Mouse (Mus musculus) cerebellum, postnatal 14 days (tissue): Measurements from ENCODE around the gene Kat6b.

Source experiments
- DNase-seq, 2 experiments: peaks; one replicate each; pipeline ENCODE4 v3.0.0; 2021; ENCODE audit warnings: mixed read lengths in 2 of 2

Gene Kat6b

DNA sequence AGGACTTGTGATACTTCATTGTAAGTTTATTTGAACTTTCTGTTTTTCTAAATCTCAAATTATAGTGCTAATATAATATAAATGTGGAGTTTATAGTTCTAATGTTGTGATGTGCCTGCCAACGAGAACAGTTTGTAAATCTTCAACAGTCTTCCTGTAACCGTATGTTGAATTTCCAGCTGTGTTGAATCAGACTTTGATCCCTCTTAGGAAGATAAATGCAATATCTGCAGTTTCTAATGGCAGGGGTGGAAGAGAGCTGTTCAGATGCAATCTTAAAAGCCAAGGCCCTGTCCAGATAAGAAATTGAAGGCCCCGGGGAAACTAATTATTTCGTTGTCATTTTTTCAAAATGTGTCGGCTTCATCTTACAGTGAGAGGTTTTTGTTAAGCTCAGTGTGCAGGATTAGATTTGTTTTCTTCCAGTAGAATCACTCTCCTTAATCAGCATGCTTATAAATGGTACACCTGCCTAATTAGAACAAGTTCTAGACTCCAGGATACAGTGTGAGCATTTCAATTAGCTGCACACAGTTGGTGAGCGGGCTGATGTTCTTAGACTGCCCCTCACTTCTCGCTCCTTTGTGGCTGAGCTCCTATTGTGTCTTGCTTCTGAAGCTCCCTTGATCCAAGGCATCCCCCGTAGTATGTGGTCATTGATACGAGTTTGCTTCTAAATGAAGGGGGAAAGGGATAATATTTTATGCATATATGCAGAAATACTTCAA, 118.4 kb downstream of the Kat6b start:
- no peak for DNase-seq

DNA sequence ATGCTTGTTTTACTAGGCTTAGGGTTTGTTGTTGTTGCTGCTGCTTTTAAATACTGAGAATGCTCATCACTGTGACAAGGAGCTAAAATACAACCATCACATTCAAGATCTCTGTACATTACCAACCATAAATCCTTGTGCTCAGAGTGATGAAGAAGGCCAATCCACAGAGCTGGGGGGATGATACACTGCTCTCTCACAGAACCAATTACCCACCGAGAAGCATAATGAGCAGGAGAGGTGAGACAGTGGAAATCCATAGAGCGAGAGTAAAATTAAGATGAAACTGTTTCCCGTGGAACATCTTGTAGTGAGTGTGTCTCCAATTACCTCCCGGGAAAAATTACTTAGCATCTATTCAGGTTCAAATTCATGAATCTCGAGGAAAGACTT, 118.9 kb downstream of the Kat6b start:
- DNase-seq = no peak

DNA sequence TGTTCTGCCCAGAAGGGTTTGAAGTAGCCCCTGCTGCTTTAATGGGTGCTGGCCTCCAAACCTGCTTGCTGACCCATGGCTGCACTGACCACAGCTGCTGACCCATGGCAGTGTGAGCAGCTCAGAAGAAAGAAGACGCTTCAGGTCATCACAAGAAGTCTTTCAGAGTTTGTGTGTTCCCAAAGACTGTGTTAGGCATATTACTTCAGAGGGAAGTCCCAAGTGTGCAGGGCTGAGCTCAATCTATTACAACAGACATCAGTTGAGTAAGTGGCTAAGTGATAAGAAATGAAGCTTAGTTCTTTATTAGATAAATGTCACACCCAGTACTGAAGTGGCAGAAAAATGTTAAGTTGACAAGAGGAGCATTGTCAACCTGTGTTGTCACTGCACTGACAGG, 119.4 kb downstream of the Kat6b start:
- no peak for DNase-seq

DNA sequence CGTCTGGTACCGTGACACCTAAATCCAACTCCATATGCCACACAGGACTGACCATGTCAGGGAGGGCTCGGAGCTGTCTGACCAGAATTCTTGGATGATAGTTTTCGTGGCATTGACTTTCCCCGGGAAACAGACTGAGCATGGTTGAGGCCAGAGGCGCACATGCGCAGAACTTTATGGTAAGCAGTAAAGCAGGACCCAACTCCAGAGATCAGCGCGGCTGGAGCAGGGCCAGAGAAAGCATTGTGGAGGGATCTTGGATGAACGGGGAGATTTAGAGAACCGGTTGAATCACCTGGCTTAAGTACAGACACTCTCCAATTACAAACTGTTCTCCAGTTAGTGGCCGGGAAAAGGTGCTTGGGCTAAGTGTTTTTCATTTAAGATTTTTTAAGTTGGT, 120.9 kb downstream of the Kat6b start:
- DNase-seq = peak in 1 of 2 experiments; percentile 18

DNA sequence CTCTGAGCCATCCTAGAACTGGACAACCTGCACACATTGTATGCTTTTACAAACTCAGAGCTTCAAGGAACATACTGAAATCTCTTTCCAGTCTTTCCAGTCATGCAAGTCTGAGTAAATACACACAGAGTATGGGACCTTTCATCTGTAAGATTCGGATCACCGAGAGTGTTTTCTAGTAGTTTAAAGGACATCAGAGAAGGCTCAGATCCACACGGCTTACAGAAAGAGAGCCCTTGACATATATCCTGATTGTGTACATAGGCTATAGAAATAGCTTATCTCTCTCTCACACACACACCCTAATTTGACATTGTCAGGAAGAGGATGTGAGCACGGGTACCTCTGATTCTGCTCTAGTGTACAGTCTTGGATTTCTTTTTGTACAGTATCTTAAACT, 121.7 kb downstream of the Kat6b start:
- no peak for DNase-seq

DNA sequence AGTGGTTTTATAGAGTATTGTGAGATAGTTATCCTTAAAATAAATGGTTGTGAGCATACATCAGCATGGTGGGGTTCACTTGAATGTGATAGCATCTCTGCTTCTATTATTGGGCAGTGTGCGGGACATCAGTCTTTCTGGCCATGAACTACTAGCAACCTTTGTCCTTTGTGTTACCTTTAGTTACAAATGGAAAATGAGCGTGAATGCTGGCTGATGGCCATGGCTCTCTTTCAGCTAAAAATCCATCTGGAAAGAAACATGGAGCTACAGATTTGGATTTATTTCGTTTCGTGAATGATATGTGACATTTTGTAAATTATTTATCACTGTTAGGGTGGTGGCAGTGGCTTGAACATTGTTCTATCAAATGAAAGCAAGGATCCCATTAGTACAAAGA, 126.5 kb downstream of the Kat6b start:
- no peak for DNase-seq

DNA sequence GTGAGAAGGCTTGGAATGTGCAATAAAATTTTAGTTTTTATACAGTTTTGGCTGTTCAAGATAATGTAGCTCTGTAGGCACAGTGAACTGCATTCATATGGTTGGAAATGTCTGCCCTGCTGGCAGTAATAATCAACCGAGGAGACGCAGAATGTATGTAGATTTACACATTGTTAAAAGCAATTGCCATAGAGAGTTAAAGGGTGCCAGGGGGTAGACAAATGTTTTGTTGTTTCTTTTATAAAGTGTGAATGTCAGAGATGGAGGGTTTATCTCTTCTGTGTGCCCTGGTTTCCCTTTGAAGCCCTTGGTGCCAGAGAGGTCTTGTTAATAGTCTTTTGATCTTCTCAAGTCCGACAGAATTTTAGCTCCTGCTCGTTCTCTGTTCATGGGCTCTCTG, 127.7 kb downstream of the Kat6b start:
- DNase-seq = no peak

DNA sequence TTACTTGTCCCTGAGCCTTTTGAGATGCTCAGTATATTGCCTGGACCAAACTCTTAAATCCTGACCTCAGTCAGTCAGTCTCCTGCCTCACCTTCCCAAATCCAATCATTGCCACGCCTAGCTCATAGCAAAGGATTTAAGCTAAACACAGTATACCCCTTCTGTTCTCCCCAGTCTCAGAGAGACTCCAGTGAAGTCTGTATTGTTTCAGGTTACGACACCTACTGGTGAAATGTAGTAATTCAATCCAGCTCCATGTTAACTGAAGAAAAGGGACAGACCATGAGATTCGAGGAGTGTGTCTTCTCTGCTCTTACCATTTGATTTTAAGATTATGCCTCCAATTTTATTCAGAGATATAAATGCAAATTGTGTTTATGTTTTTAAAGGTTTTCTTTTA, 129.0 kb downstream of the Kat6b start:
- DNase-seq = peak; percentile 56 to 76

DNA sequence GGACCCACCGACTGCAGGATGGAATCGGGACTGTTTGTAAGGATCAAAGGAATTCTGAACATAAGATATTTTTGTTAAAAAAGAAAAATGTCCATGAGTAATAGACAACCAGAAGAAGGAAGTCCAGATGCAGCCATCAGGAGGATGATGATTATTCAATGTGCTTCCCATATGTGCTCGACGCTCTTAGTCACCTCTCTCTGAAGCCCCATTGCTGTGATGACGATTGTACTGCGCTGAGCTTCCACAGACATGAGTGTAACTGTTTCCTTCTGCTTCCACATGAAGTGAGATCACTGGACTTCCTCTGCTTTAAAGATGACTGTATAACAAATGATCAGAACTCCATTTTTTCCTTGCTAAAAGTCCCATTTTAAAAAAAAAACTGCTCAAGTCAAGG, 131.8 kb downstream of the Kat6b start:
- DNase-seq = no peak

DNA sequence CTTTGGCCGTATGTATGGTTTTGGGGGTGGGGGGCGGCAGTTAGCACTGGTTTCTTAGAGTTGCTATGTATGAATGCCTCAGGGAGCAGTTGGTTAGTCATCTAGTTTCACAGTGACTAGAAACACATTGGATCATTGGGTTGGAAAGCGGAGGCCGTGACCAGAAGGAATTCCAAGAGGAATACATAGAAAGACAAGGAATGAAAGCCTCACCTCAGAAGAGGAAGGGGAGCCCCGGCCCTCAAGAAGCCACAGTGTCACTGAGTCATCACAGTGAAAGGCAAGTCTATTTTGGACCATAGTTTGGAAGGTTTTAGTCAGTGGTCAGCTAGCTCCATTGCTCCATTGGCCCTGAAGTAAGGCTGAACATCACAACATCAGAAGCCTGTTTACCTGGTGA, 132.9 kb downstream of the Kat6b start:
- DNase-seq = no peak

DNA sequence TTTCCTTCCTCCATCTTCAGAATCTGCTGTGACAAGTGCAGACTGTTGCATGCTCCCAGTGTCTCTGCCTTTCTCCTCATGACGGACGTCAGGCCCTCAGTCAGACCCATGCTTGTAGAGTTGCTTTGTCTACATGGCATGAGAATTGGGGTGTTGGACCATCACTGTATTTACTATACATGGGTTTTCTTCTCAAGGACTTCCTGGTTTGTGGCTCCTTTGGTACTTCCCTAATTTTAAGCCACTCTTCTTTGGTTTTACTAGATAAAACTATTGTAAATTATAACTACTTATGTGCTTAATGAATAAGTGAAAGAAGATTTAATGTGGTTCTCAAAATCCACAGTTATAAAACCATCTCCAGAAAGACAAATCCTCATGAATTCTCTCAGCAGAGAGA, 134.6 kb downstream of the Kat6b start:
- no peak for DNase-seq

DNA sequence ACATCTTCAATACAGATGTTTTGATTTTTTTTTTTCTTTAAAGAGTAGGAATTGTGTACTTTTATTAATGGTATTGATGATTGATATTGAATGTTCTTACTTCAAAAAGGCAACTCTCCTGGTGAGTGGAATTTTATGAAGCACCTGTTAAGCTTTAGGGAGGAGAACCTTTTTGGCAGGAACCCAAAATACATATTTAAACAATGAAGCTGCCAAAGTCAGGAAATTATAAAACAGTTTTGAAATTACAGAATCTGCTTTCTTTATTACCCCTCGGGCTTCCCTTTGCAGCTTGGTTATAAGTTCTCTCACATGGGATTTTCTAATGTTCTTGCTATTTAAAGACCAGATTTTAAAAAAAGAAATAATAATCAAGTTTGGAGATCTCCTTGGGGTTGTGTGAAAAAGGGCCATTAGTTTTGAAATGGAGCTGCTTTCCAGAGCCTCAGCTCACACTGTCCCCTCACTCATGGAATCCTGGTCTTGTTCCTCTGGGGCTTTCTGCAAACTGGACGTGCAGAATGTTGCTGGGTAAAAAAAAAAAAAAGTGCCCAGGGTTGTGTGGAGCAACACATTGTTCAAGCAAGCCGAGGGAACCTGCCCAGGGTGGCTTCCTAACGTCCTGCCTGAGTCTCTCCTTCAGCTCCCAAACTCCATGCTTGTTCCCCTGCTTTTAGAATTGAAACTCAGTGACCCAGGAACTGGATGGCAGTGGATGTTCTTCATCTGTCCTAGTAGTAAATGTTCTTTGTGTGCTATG, 136.2 kb downstream of the Kat6b start:
- DNase-seq = no peak

DNA sequence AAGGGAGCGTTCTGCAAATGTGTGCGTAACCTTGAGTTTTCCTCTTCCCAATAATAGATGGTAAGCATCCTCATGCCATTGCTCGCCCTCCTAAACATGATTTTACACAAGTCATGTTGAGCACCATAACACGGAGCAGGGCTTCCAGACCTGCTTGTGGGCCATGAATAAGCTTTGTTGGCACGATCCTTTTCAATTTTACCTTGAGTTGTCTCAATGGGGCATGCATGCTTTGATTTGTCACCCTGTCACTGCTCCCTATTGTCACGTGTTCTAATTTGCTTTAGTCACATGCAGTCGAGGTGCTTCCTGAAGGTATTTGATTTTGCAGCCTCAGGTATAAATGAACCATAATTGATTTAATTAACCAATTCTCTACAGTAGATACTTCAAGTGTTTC, 138.7 kb downstream of the Kat6b start:
- no peak for DNase-seq

DNA sequence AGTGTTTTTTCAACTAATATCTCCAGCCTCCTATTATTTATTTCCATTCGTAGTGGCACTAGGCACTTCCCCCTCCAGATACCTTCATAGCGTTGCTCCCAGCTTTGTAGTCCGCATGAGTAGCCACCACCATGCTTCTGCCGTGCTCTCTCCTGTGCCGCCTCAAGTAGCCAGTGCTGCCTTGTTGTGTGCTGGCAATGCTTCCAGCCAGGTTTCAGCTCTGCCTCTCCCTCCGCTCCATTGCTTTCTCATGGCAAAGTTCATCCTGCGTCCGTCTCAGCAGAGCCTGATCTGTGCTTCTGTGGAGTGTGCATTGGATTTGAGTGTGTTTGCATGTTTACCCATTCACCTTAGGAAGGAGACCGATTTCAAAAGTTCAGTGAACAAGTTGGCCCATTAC, 144.7 kb downstream of the Kat6b start:
- DNase-seq = peak; percentile 16 to 27

DNA sequence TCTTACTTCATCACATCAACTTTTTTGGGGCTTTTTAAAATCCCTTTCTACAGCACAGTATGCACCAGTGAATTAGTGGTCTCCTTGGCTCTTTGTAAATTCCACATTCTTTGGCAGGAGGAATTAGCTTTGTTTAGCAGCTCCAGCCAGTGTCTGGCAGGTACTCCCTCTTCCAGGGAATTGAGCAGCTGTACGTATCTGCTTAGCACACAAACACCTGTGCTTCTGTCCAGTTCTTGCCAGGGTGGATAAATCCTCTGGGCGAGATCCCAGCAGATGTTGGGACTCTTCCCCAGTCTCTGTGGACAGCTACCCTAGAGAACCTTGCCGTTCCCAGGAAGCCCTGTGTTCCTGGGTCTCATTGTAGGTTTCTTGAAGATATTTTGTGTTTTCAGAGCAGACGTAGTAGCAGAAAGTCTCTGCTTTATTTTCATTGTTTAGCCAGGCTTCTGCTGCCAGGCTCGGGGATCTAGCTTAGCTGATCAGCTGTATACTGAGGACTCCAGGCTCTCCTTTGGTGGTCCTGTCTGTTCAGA, 150.5 kb downstream of the Kat6b start:
- no peak for DNase-seq

DNA sequence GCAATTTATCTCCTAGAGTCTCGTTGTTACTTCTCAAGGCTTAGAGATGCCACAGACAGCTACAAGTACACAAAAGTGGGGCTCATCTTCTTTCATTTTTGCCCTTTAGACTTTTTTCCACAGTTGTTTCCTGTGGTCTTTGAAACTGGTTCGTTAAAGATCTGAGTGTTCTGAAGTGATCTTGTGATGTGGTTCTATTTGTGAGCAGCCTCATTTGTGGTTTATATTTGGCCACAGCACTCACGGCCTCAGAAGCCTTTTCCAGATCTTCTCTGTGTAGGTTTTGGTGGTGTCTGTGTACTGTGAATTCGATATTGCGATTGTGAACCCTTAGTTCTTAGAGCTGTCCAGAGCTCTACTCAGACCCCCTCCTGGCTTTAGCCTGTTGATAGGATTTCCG, 155.3 kb downstream of the Kat6b start:
- no peak for DNase-seq

DNA sequence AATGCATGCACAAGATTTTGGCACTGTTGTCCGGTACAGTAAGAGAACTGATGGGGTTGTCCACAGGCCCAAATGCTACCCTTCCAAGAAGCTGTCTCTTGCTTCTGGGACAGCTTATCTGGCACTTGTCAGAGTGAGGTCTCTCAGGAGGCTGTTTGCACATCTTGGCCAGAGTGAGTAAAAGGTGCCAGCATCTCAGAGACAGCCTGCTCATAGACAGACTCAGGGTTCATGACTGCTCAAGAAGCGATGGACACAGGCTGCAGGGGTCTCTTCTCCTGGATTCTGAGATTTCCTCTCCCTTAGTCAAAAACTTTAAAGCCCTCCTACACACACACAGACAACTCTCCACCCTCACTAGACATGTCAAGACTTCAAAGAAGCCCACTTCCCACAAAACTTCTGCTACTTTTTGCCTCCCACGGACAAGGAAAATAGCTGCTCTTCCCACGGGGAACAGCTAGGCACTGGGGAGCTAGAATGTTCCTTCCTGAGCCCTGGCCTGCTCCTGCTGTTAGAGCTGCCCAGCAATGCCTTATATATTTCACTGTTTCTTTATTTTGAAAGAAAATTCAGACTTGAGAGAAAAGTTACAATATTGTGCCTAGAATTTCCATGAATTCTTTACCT, 159.7 kb downstream of the Kat6b start:
- DNase-seq = no peak

DNA sequence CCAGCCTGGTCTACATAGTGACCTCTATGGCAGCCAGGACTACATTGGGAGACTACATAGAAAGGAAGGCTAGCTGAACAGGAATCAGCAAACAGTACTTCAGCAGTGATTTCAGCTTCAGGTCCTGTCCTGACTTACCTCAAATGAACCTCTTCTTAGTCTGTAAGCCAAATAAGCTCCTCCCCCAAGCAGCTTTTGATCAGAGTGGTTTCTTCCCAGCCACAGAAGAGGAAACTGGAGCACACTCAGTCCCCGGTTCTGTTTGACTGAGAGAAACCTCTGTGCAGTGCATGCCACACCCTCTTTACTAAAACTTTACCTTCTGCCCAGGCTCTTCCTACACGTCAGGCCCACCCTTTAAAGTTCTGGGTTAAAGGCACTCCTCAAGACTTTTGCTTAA, 172.6 kb downstream of the Kat6b start:
- no peak for DNase-seq

DNA sequence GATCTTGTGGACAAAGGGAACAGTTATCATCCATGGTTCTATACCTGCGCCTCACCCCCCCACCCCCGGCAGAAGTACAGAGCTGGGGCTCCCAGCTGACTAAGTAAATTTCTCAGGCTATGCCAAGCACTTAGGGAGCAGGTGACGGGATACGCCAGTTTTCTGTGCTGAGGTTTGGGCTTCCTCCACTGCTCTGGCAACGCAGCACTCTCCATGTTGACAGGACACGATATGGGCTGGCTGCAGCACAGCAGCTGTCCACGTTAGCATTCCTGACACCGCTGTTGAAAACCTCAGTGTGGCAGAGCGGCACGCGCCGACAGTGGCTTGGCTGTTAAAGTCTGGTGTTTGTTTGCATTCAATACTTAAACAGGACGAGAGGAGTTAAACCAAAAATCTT, 177.9 kb downstream of the Kat6b start:
- DNase-seq = peak in 1 of 2 experiments; percentile 26

DNA sequence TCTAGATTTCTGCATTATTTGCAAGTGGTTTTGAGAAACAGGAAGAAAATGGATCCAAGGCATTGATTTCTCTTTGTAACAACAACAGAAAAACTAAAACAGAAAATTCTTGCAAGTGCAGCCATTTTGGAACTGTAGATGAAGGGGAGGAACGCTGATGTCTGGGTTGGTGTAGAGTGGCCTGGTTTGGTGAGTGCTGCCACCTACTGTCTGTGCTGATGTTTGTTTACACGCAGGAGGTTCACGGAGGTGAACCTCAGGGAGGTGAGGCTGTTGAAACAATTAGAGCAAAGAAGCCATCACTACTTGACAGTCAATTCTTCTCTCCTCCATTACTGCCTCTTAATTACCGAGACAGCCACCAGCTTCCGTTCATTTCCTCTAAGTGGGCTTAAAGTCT, 178.4 kb downstream of the Kat6b start:
- DNase-seq = peak; percentile 82 to 89

DNA sequence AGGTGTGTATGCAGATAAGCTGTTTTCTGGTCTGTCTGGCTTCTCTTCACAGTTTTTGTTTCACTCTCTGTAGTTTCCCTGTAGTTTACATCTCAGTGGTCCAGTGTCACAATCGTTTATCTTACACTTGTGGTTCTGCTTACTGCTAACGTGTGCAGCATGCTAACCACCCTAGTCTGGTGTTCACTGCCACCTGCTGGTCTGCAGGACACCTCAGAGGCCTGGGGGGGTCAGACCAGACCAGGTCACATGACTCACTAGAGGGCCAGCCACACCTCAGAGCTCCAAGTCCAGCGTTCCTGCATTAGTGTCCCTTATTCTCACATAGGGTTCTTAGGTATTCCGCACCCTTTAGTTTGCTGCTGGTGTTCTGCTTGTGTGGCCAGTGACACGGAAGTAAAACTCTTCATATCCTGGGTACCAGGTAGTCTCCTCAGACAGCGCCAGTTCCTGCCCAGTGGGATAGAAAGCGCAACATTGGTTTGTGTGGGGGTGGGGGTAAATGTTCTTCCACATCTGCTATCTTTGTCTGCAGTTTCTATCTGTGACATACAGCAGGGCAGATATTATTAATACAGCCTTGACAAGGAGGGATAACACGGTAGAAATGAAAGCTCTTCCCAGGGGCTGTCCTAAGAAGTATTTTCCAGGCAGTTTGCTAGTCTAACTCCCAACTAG, 181.4 kb downstream of the Kat6b start:
- DNase-seq = no peak

DNA sequence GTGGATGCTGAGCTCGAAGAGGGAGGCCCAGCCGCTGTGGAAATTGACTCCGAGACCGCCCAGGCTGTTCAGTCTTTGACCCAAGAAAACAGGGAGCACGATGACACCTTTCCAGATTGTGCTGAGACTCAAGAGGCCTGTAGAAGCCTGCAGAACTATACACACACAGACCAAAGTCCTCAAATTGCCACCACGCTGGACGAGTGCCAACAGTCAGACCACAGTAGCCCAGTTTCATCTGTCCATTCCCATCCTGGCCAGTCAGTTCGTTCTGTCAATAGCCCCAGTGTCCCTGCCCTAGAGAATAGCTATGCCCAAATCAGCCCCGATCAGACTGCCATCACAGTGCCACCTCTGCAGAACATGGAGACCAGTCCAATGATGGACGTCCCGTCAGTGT, 188.0 kb downstream of the Kat6b start:
- peak; percentile 39 to 61 for DNase-seq
